Mouse (Mus musculus) T-helper 17 cell (primary cell): ENCODE measurements around the gene Ggt7.
"Not testable (repeated sequence)": the region's sequence is repeated elsewhere in the genome, so short reads cannot be mapped to it uniquely, and the experiment has no call there.

Source experiments
- in situ Hi-C, 2 experiments: fragments of 300-600 bp; cut with MboI, MseI; formaldehyde crosslinking; loops; 1 replicate in 1 of 2; 2 replicates in 1 of 2; pipeline ENCODE4 v1.15.1; 2025; ENCODE audit warnings: high pct_unique_total_duplicates in 2 of 2

Ggt7 gene

GRCm38 (mm10) chr2:155512479-155512878 lies 5.6 kb downstream of the Ggt7 start:
- in situ Hi-C loops: loop anchor here (5.0 to 25.0 kb wide), 4 partner anchors 72 to 250 kb away; partner anchors contain the start of gene Procr (in 1 of the 2)

- in situ Hi-C loops: loop anchor here in 1 of 2 experiments (25.0 kb wide), 1 partner anchor 254 kb away; the partner anchor contains the start of gene Procr
Measured at GRCm38 (mm10) chr2:155507721-155508470, 10.1 kb downstream of the Ggt7 start.

- in situ Hi-C loops: loop anchor here in 1 of 2 experiments (25.0 kb wide), 1 partner anchor 256 kb away; the partner anchor contains the start of gene Procr
Measured at GRCm38 (mm10) chr2:155505811-155506210, 12.2 kb downstream of the Ggt7 start.

- in situ Hi-C loops: loop anchor here in 1 of 2 experiments (25.0 kb wide), 1 partner anchor 258 kb away; the partner anchor contains the start of gene Procr
Measured at GRCm38 (mm10) chr2:155504440-155505355, 13.3 kb downstream of the Ggt7 start.

- in situ Hi-C loops: loop anchor here in 1 of 2 experiments (25.0 kb wide), 1 partner anchor 260 kb away; the partner anchor contains the start of gene Procr
Measured at GRCm38 (mm10) chr2:155502596-155502995, 15.4 kb downstream of the Ggt7 start.

GRCm38 (mm10) chr2:155490998-155491397 lies 27.0 kb downstream of the Ggt7 start:
- in situ Hi-C loops: loop anchor here in 1 of 2 experiments (25.0 kb wide), 1 partner anchor 296 kb away; the partner anchor contains the start of gene Mmp24

- in situ Hi-C loops: loop anchor here in 1 of 2 experiments (25.0 kb wide), 1 partner anchor 305 kb away; the partner anchor contains the start of gene Mmp24
Measured at GRCm38 (mm10) chr2:155482021-155482420, 36.0 kb downstream of the Ggt7 start.

GRCm38 (mm10) chr2:155473570-155474088 lies 44.4 kb downstream of the Ggt7 start, which contains the start of gene Ncoa6:
Gene Ncoa6 (minus strand): TSS chr2:155473894.
- in situ Hi-C loops: no loop called here

GRCm38 (mm10) chr2:155472671-155473569 lies 45.1 kb downstream of the Ggt7 start:
- in situ Hi-C loops: no loop called here

GRCm38 (mm10) chr2:155466861-155467260 lies 51.2 kb downstream of the Ggt7 start:
- in situ Hi-C loops: no loop called here

- in situ Hi-C loops: no loop called here
Measured at GRCm38 (mm10) chr2:155453591-155453990, 64.4 kb downstream of the Ggt7 start.

- in situ Hi-C loops: no loop called here
Measured at GRCm38 (mm10) chr2:155451256-155451655, 66.8 kb downstream of the Ggt7 start.

- in situ Hi-C loops: not testable (repeated sequence)
Measured at GRCm38 (mm10) chr2:155447906-155448305, 70.1 kb downstream of the Ggt7 start.

- in situ Hi-C loops: no loop called here
Measured at GRCm38 (mm10) chr2:155443446-155443845, 74.6 kb downstream of the Ggt7 start.

- in situ Hi-C loops: no loop called here
Measured at GRCm38 (mm10) chr2:155442916-155443315, 75.1 kb downstream of the Ggt7 start.
